Mouse (Mus musculus) liver (tissue): ENCODE measurements around the gene Rab11fip2.

Experiments
- DNase-seq: peaks from one replicate; pipeline ENCODE4 v3.0.0-alpha.2; 2020; ENCODE audit warnings: mixed read lengths

The Rab11fip2 gene

DNA sequence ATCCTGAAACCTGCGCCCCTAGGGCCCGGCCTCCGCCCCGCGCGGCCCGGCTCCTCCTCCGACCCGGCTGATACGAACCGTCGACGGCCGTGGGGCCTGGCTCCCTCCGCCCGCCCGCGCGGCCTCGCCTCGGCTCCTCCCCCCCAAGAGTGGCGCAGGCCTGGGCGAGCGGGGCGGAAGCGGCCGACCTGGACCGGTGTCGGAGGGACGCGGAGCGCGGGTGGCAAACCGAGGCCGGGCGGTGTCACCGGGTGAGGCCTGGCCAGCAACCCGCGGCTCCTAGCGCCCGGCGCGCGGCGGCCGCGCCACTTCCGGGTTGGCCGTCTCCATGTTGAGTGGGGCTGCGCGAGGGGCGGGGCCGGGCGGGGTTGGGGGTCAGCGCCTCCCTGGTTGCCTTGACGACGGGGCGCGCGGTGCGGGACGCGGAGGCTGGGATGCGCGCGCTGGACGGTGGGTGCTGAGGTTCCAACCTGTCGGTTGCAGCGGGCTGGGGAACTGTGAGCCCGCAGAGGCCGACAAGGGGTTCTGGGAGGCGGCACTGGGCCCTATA lies at the start of gene Rab11fip2:
Gene Rab11fip2 (minus strand): TSS at position 333 of the 550 bp plus-strand sequence.
- DNase-seq: peak; percentile 92

DNA sequence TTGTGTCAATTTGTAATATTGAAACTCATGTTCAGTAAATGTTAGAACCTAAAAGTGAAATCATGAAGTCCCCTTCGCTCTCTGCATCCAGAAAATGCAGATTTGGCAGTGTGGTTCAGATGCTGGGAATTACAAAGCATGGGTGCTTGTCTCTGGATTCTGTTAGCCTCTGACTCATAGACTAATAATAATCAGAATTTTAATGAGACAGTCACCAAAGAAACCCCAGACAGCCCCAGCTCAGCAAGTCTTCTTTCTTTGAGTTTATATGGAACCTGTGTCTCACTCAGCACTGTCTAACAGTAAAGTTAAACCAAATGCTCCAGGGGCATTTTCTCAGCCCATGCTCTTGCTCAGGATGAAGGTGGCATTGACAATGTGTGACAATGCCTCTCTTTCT lies 38.1 kb upstream of the Rab11fip2 start:
- no peak for DNase-seq

DNA sequence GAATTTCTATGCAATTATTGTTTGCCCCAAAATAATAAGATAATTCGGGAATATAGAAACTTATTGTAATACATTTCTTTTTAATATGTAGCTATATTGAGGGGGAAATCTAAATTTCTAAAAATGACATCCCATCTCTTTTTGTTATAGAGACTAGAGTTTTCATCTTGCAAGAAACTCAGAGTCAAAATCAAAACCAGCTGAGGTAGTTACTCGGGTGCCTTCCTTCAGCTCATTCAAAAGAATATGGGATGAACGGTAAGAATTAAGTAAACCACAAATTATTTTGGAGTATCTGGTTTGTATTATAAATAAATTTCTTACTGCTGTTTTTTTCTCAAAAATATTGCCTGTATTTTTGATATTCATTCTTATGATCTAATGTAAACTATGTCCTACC lies 11.5 kb upstream of the Rab11fip2 start:
- no peak for DNase-seq

DNA sequence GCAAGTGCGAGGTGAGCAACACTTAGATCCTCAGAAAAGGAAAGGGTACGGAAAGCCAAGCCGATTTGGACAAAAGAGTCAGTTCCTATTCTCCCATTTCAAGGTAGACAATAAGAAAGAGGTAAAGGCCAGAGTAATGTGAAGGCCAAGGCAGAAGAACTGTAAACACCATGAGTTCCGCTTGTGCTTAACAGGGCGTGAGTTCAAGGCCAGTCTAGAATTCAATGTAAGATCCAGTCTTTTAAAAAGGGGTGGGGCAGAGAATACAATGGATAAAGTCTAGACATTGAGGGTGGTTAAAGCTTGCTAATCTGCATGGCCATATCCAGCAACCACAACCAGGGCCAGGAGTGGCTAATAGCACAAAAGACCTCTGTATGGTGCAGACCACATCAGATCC lies 6.3 kb upstream of the Rab11fip2 start:
- no peak for DNase-seq

GRCm38 (mm10) chr19:59942716-59943321 lies 635 bp downstream of the Rab11fip2 start:
- DNase-seq: peak; percentile 7

GRCm38 (mm10) chr19:59939711-59940110 lies 3.7 kb downstream of the Rab11fip2 start:
- no peak for DNase-seq

DNA sequence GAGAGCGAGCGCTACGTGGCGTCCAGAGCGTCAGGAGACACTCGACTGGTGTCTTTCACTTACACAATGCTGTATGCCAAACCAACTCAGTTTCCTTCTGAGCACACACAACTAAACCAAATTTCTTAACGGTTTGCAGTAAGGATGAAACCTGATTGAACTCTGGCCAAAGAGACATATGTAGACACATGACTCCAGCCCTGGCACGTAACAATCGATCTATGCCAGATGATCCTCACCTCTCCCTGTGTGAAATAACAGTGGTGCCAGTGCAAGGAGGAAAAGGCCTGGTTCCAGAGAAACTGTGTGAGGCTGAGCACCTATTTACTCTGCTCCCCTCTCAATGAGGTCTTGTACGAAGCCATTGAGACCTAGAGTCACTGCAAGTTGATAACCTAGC lies 11.4 kb downstream of the Rab11fip2 start:
- DNase-seq: no peak

DNA sequence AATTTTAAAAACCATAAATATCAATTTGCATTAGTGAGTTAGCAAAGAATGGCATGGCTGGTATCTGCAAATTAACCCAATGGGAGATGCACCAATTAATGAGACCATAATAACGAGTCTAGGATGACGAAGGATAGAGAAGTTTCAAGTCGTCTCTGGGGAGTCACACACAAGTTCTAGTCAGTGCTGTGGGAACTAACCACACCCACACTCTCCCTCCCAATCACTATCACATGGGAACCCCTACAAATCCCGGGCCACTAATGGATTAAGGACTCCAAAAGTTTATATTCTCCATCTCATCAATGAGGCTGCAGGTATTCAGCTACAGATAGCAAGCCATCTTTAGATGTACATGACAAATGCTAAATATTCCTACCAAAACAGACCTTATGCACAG lies 14.8 kb downstream of the Rab11fip2 start:
- DNase-seq: no peak

GRCm38 (mm10) chr19:59926125-59926524 lies 17.3 kb downstream of the Rab11fip2 start:
- DNase-seq: no peak

GRCm38 (mm10) chr19:59920846-59921245 lies 22.6 kb downstream of the Rab11fip2 start:
- no peak for DNase-seq

DNA sequence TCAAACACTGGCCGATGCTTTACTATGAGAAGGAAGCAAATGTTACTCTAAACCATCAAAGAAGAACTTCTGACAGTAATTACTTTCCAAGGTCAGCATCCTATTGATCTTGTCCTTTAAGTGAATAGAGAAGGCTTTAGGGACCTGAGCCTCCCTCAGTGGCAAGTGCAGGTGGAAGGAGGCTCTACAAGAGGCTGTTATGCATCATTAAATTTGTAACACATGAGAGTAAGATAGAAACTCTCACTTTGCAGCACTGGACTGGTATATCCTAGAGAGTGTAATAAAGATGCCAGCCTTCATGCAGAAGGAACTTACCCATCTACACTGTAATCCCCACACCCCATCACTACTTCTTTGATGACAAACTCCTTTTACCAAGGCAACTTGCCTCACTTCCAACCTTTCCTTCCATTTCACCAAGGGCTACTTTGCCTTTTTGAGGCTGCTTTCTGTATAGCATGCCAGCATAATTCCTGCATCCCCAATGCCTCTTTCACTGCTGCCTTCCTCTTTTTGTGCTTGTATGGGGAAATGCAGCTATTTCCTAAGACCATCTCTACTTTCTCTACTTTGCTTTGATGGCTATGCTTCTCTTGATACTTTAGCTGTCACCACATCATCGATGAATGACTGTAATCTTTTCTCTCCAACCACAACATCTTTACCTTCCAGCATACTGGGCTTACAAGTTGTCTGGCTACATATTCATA lies 25.4 kb downstream of the Rab11fip2 start:
- no peak for DNase-seq

GRCm38 (mm10) chr19:59911554-59911953 lies 31.9 kb downstream of the Rab11fip2 start:
- no peak for DNase-seq

DNA sequence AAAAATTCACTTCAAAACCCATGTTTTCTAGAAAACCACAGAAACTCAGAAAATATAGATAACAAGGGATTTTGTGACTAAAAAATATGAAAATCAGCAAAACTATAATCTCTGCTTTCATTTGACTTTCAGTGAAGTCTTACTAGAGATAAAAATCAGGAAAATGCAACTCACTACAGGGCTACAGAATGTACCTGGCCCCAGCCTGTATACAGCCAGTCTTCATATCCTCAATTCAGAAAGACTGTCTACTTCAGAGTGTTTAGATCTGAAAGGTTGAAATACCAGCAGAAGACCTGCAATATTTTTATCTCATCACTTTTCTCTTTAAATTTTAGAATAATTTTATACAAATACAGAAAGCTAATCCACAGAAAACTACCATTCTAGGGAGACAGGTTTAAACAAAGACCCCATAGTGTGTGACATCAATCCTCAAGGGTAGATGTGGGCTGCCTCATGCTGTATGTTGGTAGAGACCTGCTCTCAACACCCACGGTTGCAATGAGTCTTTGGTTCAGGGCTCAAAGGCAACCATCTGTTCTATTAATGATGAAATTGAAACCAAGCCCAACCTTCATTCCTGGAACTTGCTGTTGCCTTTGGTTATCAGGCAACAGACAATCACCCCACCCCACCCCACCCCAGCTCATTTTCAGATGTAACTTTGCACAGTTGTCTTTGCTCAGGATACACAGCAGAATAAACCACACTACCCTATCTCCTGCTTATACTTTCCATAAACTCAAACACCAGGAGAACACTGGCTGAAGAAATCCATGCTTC lies 38.0 kb downstream of the Rab11fip2 start:
- peak; percentile 75 for DNase-seq

DNA sequence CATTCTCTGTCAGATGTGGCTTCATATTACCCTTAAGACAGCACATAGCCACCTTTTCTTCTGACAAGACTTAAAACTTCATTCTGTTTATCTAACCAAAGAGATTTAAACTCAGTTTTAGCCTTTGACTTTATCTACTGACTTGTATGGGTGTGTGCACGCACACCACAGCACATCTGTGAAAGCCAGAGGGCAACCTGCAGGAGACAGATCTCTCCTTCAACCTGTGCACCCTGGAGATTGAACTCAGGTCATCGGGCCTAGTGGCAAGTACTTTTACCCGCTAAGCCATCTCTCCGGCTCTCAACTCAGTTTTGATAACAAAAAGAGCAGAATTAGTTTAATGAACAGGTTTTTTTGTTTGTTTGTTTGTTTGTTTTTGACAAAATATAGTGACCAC lies 43.5 kb downstream of the Rab11fip2 start:
- DNase-seq: peak; percentile 75

- no peak for DNase-seq
These were observed 45.2 kb downstream of the Rab11fip2 start for GRCm38 (mm10) chr19:59898301-59898700.

GRCm38 (mm10) chr19:59889383-59889782 lies 54.1 kb downstream of the Rab11fip2 start:
- peak; percentile 9 for DNase-seq

GRCm38 (mm10) chr19:59888846-59889245 lies 54.6 kb downstream of the Rab11fip2 start:
- DNase-seq: no peak

DNA sequence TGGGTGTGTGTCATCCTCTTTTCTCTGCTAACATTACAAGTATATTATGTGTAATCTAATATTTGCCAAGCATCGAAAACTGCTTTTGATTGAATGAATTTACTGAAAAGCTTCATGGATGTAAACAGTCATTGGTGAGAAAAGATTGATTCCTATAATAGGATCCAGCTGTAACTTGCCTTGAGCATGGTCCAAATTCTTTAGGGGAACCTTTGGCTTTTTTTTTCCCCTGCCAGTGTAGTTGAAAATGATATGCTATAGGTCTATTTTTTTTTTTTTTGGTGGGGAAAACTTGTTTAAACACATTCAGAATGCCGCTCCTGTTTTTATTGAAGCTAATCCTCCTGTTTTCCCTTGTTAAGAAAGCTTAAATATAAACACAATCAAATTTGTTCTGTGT lies 55.6 kb downstream of the Rab11fip2 start:
- no peak for DNase-seq

- no peak for DNase-seq
These were observed 58.2 kb downstream of the Rab11fip2 start for GRCm38 (mm10) chr19:59885301-59885700.

DNA sequence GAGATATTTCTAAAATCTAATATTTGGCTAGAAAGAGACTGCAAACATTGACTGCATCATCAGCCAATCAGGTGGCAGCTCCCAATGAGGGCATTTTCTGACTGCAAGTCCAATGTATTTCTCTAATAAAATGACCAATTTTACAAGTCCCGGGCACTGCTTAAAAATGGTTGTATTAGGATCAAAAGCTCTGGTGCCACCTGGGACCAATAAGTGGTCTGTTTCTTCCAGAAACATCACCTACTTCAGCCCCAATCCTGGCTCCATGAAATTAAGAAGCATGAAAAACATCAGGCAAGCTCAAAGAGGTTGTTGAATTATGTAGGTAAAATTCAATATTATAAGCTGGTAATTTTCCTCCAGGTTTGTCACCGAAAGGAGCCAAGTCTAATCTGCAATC lies 66.2 kb downstream of the Rab11fip2 start:
- no peak for DNase-seq

DNA sequence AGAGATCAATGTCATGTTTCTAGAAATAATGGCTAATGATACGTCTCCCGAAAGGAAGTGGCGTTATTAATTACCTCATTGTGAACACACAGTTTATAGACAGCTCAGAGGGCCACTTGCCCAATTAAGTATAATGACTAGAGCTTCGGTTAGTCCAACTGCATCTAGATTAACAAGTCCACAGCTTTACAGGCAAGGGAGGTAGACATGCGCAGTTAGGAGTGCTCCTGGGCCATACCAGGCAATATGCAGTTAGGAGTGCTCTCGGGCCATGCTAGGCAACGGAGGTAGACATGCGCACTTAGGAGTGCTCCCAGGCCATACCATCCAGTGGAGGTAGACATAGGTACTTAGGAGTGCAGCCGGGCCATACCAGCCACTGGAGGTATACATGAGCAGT lies 76.8 kb downstream of the Rab11fip2 start:
- no peak for DNase-seq

GRCm38 (mm10) chr19:59862423-59862822 lies 81.0 kb downstream of the Rab11fip2 start:
- no peak for DNase-seq

- no peak for DNase-seq
These were observed 82.7 kb downstream of the Rab11fip2 start for GRCm38 (mm10) chr19:59860799-59861198.

- DNase-seq: no peak
These were observed 90.4 kb downstream of the Rab11fip2 start for GRCm38 (mm10) chr19:59853061-59853460.
